Mouse (Mus musculus) gastrocnemius, postnatal 4 days (tissue): ENCODE data around the gene Cdc42ep4. TPM values are rescaled to one million over a fixed set of nuclear protein-coding genes. Genes with fewer than 3 reads are reported as not detected.

Experiments
- DNase-seq, 2 experiments: peaks; one replicate each; pipeline ENCODE4 v3.0.0; 2021 to 2022; ENCODE audit warnings: low spot score in 2 of 2, mixed read lengths in 2 of 2
- total RNA-seq, 2 experiments: library from RNA; stranded (reverse); gene quantifications; 2 replicates each; pipeline ENCODE4 v1.2.3; 2021

Gene Cdc42ep4
- total RNA-seq, 2 experiments from 2014 or later: 26.3 to 27.5 TPM

DNA sequence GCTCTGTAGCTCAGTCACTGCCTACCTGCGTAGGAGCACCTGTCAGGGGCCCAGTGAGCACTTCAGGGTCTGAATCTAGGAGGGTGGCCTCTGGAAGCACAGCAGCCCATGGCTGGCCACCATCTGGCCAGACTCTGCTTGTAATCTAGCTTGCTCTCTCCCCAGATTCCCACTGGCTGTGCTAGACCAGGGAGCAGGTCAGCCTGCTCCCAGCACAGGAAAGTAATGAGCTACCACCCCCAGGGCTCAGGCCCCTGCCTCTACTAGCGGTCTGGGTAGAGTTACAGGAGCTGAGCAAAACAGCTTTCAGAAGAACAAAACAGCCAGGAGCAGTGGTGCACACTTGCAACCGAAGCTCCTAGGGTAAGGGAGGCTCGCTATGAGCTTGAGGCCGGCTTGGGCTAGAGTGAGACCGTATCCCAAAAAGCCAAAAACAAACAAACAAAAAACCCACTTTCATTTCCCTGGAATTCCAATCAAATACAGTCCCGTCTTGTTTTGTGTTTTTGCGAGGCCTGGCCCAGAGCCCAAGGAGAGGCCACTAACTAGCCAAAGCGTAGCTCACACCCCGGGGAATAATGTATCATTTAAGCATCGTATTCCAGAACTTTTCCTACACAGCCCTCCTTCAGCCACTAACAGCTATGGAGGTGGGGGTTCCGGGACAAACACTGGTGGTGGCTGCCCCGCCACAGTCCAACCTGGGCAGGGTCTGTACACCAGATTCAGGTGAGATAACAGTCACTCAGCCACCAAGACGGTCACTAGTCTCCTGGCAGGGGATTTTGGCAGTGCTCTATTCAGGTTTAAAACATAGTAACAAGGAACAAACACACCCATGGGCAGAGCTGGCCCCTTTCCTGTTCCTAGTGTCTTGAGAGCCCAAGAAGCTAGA, 24.4 kb downstream of the Cdc42ep4 start:
- DNase-seq: peak in 1 of 2 experiments; percentile 49

- DNase-seq: peak in 1 of 2 experiments; percentile 59
These were observed 26.2 kb downstream of the Cdc42ep4 start for GRCm38 (mm10) chr11:113725235-113726048.

- no peak for DNase-seq
These were observed 29.1 kb downstream of the Cdc42ep4 start for GRCm38 (mm10) chr11:113722405-113723090.

DNA sequence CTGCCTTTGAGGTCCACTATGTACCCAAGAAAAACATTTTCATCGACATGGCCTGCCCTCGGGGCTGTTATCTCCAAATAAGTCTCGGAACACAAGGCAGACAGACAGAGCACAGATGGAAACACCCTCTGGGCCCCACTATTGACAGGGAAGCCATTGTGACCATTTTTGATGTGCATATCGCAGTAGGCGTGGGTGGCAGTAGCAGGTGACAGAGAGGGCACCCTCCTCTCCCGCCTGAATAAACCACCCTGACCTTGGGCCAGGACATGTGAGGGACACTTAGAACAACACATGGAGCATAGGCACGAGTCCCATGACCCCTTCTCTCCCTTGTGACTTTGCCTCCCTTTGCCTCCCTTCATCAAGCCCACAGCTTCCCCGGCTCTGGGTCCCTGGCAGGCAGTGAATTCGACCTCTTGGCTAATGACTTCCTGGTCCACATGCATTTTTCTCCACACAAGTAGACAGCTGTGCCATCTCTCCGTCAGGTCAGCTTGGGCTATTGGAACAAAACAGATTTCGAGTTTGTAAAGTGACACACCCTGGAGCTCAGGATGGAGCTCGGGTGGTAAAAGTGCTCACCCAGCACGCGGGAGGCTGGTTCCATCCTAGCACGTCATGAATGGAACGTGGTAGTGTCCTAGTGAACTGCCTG, 33.8 kb downstream of the Cdc42ep4 start:
- no peak for DNase-seq

- no peak for DNase-seq
These were observed 35.5 kb downstream of the Cdc42ep4 start for GRCm38 (mm10) chr11:113716132-113716531.

GRCm38 (mm10) chr11:113715078-113715674, 36.5 kb downstream of the Cdc42ep4 start:
- DNase-seq: no peak

DNA sequence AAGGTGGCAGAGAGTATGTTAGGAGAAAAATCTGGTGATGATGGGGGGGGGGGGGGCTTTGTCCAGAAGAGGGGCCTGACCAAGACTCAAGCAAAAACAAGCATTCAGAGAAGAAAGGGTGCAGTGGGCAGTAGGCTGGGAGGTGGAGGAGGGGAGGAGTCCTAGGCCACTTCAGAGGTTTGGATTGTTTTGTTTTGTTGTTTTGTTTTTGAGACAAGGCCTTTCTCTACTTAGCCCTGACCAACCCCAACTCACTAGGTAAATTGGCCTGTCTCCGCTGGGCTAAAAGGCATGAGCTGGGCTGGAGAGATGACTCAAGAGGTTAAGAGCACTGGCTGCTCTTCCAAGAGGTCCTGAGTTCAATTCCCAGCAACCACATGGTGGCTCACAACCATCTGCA, 40.6 kb downstream of the Cdc42ep4 start:
- DNase-seq: no peak

DNA sequence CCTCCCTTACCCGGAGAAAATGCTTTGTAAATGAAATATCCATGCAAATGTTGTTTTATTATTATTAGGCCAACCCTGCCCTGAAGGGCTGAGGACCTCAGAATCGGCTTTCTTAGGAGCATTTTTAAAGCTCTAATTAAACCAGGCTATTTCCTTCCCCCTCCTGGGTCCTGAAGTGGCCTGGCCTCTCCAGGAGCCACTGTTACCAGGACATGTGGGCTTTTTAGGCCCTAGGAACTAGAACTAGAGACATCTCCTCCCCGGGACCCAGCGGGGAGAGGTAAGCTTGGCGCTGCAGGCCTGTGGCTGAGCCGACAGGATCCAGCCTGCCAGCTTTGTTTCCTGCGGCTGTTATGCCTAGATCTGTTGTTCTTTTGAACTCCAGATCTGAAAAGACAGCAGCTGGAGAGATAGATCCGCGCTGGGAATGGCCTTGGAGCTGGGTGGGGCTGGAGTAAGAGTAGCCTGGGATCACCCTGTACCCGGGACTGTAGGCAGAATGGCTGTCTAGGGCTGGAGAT, 41.4 kb downstream of the Cdc42ep4 start:
- no peak for DNase-seq

- DNase-seq: no peak
These were observed 41.9 kb downstream of the Cdc42ep4 start, which contains the start of gene Cpsf4l for GRCm38 (mm10) chr11:113709731-113710256. TSS of gene Cpsf4l (minus strand) at chr11:113710017.

DNA sequence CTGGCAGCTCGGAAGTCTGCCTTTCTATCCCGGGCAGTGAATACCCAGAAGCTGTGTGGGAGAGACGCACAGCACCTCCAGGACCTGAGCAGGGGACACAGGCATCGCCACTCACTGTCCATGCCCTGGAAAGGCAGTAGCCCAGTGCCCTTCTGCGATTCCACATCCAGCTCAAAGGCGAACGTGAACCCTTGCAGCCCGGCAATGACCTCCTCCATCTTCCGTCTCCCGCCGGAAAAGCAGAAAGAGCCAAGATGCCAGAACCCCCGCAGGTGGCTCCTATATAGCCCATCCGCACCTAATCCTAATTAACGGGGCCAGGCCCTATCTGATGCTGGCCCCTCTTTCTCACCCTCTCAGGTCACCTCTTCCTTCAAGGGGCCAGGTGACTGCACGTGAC, 42.4 kb downstream of the Cdc42ep4 start:
- DNase-seq: no peak

DNA sequence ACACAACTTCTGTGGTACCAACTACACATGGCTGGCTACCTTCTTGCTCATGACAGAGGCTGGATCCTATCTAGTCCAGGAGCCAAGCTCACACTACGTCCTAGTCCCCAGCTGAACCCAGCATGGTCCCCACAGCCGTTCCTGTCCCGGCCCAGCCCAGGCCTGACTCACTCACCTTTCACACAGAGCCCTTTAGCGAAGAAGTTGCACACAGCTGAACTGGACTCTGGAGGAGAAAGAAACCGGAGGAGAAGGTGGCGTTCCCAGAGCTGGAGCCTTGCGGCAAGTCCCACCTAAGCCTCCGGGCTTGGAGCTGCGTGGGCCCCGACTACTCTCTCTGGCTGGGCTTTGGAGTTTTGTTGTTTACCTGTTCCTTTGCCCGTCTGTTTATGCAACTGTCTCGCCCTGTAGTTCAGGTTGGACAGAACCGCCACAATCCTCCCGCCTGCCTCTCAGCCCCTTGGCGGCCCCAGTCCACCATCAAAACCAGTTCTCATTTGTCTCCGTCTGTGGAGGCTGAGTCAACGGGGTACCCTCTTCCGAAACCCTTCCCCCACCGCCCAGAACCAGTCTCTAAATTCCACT, 43.0 kb downstream of the Cdc42ep4 start:
- DNase-seq: no peak

- no peak for DNase-seq
These were observed 45.6 kb downstream of the Cdc42ep4 start for GRCm38 (mm10) chr11:113705966-113706652.

GRCm38 (mm10) chr11:113703758-113704157, 47.9 kb downstream of the Cdc42ep4 start:
- peak; percentile 57 to 67 for DNase-seq

- DNase-seq: no peak
These were observed 52.0 kb downstream of the Cdc42ep4 start for GRCm38 (mm10) chr11:113699643-113700042.

DNA sequence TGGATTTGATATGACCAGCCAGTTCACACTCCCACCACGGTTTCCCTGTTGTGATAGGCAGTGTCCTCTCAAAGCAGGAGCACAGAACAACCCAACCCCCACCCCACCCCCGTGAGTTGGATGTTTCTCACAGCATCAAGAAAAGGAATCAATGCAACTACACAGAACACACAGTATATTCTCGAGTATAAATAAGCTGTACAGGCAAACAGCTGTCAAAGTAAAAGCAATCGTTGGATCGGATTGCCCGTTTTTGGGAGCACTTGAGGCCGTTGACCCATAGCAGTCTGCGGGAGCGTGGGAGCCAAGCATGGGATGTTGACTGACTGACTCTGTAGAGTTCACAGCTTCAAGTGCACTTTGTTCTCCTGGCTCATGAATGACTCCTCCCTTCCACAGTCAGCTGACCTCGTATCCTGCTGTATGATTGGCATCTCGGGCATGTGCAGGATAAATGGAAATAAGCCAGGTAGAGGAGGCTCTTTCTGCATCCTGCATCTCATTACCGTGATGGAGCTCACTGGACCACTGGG, 53.6 kb downstream of the Cdc42ep4 start:
- no peak for DNase-seq

DNA sequence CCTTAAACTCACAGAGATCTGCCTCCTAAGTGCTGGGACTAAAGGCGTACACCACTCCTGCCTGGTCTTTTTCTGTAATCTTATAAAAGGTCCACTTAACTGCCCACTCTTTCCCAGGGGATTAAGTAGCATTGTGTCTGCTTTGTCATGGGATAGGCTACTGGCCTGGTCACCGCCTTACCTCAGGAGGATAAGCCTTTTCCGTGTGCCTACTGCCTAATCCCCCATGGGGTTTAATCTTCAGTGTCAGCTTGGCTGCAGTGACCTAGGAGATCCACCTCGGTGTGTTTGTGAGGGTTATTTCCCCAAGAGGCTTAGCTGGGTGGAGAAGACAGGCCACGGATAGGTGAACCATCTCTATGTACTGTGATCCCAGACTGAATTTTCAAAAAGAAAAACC, 54.1 kb downstream of the Cdc42ep4 start:
- no peak for DNase-seq

DNA sequence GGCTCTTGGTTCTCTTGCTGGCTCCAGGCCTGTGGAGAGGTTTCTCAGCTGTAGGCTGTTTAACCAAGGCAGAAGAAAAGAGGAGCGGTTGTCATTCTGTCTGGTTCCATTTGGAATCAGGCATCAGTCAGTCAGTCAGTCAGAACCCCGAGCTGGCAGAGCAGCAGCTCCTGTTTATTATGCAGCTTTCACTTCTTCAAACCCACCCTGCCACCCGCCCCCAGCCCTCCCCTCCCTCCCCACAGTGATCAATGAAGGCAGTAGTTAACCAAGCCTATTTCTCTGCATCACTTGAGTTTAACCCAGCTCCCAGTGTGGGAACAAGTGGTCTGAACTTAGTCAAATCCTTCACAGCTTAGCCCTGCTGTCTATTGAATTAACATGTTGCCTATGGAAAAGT, 59.8 kb downstream of the Cdc42ep4 start:
- no peak for DNase-seq

DNA sequence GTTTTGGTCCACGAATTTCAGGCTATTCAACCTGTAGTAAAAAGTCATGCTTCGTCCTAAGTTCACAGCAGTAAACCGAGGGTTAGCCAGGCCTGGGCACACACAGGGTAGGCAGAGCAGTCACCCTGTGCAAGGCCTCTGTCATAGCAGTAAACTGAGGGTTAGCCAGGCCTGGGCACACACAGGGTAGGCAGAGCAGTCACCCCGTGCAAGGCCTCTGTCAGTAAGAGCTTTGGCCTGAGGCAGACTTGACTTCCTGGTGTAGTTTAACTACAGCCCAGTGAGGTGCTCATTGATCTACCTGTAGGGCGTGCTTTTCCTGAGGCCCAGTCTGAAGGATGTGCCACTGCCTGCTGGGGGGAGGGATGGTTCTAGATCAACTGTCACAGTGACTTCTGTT, 60.4 kb downstream of the Cdc42ep4 start:
- no peak for DNase-seq

- no peak for DNase-seq
These were observed 61.2 kb downstream of the Cdc42ep4 start for GRCm38 (mm10) chr11:113690506-113690905.
